Mouse (Mus musculus) frontal cortex, postnatal 25 days (tissue): Measurements from ENCODE around the gene Slfn9.
"Not testable (repeated sequence)": the region's sequence is repeated elsewhere in the genome, so short reads cannot be mapped to it uniquely, and the experiment has no call there.

Experiments
- DNase-seq, 2 experiments: peaks; one replicate each; pipeline ENCODE4 v3.0.0; 2022; ENCODE audit warnings: low spot score in 2 of 2

Slfn9 gene

DNA sequence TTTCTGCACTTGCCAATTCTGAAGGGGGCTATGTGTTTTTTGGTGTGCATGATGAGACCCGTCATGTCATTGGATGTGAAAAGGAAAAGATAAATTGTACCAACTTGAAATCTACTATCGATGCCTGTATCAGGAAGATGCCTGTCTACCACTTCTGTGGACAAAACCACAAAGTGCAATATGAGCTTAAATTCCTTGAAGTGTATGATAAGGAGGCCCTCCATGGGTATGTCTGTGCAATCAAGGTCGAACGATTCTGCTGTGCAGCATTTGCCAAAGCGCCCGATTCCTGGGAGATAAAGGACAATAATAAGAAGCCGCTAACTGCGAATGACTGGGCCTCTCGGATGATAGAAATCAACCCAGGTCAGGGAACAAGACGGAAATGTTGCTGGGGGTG is 34.7 kb downstream of the Slfn9 start:
- no peak for DNase-seq

DNA sequence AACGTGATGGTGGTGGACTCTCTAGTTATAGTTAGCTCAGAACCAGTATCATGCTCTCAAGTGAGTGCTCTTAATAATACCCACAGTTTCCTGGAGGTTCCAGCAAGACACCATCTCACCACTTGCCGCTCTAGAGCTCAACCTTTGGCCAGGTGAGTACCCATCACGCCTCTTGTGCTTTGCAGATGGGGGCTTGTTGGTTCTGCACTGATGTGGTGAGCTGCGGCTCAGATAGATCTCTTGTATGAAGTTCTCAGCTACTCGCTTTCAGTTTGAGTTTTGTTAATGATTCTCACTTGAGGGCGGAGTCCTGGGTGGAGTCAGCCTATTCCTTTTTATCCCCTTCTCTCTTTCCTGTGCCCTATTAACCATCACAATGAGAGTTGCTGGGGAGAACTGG is 37.0 kb downstream of the Slfn9 start:
- no peak for DNase-seq

DNA sequence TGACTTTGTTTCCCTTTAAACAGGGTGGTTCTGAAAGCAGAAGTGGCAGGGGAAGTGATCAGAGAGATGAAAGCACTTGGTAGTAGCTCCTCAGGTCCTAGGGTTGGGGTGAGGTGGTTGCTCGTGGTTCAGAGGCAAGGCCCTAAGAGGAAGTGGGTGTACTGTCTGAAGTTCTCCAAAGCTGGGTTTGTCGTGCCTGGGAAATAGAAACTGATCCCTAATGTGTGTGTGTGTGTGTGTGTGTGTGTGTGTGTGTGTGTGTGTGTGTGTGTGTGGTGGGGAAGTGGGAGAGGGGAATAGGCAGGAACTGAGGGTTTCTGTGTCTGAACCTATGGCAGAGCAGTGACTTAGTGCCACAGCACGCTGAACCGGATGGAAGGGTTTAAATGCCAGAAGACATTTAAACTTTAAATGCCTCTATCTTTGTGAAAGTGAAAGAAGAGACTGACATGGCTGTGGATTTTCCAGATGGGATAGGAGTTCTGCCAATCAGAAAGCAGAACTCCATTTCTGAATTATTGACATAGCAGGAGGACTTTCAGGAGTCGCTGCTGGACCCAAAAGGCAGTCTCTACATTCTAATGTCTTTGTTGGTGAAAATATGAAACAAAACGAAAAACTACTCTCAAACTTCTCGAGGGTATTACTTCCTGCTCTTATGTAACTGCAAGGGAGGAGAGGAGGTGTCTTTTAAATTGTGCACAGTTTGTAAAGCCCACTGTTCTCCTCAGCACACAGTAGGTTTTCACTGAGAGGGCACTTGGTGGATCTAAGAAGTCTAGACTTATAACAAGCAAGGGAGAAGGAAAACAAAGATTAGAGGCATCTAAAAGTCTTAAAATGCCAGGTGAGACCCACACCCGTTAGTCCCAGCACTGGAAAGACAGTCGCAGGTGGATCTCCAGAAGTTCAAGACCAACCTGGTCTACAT is 38.8 kb downstream of the Slfn9 start:
- DNase-seq: no peak

DNA sequence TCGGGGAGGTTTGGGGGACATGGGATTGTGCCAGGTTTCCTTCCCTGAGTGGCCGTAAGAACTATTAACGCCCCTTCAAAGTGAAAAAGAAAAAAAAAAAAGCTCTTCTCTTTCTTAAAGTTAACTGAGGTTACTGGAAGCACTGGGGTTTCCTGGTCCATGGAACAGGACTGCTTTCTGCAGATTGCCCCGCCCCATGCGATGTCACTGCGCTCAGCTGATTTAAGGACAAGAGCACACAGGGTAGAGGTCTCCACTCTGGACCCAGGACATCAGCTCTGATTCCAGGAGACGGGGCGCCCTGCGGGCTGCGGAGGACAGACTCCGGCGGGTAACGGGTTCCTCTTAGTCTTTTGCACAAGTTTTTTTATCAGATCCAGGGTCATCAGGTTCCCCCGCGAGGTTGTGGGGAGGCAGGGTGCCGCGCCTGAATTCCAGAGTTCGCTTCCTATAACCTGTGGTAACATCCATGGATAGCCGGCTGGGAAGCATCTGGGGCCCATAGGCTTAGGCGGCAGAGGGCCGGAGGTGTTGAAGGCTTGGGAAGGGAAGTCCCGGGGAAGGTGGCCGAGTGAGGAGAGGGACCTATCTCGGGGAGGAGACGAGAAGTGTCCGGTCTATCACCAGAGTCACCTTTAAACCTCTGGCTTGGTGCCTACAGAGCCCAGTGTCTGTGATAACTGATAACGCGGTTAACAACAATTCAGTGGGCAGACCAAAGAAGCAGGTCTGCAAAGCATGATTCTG is 39.6 kb downstream of the Slfn9 start:
- no peak for DNase-seq

DNA sequence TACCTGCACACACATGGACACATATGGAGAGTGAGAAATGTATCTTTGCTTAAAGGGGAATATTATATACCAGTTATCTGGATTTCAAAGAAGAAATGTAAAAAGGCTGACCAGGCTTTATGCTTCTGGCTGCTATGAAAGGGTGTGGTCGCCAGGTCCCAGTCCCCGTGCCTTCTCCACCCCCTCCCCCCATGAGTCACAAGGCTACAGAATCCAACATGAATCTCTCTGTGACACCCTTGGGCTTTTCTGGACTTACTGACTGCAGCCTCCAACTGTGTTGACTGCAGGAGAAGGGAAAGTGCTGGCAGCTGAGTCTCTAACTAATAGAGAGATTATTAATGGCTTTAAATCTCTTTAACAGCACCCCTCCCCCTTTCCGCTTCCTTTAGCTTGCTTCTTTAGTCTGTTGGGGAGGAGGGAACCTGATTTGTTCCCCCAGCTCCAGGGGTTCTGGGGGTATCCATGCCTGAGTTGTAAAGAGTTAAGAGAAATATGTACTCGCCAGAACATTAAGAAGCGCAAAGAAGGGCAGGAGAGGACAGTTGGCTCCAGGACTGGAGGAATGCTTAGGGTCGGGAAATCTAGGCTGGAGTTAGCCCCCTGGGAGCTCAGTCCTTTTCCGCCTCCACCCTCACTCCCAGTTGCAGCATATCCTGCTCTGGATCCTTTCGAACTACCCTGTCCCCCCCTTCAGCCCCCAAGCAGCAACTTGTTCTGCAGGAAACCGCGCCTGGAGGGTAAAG is 40.7 kb downstream of the Slfn9 start, which contains the start of gene Slfn5:
Slfn5 (plus strand) TSS at position 614 of the 746 bp plus-strand sequence.
- DNase-seq: no peak

DNA sequence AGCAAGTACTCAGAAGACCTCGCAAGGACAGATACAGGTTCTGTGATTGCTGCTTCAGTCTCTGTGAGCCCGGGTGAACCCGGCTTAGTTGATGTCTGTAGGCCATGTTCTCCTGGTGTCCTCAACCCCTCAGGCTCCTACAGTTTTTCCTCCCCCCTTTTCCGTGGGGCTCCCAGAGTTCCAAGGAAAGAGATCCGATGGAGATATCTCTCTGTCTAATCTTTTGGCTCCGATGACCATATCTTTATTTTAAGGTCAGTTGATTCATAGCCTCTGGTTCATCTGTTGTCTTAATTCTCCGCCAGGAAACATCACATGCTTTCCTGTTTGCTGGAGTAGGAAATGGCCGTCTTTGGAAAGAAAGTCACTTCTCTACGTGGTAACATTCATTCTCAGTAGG is 42.6 kb downstream of the Slfn9 start:
- no peak for DNase-seq

DNA sequence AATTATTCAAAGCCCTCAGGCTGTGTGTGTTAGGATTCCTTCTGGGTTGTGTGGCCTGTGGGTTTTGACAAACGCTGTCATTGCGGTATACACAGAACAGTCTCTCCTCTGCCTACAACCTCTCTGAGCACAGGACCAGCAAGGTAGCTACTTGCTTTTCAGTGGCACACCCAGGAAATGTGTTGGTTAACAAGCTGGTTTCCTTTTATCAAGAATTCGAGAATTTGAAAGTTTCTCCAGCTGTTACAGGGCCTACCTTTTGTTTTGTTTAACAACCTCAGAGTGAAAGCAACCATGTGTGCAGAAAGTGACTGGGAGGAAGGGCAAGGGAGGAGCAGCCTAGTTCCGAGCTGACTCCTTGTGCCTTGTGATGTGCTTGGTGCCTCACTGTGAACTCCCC is 44.2 kb downstream of the Slfn9 start:
- DNase-seq: no peak

DNA sequence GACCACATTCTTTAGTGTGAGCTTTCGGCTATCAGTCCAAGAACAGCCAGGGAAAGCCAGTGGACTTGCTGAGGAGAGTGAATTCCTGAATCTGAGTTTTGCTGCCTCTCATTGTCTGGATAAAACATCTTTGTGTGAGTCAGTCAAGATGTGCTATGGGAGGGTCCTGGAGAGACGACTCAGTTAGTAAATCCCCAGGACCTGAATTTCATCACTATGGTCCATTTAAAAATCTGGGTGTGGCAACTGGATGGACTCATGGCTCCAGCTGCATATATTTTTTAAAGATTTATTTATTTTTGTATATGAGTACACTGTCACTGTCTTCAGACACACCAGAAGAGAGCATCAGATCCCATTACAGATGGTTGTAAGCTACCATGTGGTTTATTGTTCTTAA is 46.0 kb downstream of the Slfn9 start:
- no peak for DNase-seq

DNA sequence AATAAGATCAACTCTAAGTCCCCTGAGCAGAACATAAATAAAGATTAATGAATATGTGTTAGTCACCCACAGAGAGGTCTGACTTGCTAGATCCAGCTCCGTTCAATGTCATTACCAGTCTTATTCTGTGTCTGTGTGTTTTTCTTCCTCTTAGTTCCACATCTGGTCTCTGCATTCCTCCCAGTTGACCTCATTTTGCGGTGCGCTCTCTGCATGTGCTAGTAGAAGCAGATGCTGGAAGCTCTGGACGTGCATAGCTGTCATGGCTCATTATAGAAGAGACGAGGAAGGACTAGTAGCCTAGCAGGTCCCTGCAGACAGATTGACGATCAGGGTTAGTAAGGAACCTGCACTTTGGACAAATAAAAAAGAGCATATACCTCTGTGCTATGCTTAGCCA is 48.3 kb downstream of the Slfn9 start:
- DNase-seq: no peak

DNA sequence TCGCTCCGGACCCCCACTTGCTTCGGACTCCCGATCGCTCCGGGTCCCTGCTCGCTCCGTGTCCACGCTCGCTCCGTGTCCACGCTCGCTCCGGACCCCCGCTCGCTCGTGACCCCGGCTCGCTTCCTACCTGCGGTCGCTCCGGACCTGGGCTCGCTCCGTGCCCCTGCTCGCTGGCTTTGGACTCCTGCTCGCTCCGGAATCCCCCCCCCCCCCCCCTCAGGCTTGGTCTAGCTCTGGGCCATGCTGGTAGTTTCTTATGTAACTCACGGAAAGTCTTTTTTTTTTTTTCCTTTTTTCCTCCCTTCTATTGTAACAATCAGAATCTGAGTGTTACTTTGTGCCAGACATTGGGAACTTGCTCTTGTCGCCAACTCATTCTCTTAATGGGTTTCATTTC is 58.4 kb downstream of the Slfn9 start:
- no peak for DNase-seq

DNA sequence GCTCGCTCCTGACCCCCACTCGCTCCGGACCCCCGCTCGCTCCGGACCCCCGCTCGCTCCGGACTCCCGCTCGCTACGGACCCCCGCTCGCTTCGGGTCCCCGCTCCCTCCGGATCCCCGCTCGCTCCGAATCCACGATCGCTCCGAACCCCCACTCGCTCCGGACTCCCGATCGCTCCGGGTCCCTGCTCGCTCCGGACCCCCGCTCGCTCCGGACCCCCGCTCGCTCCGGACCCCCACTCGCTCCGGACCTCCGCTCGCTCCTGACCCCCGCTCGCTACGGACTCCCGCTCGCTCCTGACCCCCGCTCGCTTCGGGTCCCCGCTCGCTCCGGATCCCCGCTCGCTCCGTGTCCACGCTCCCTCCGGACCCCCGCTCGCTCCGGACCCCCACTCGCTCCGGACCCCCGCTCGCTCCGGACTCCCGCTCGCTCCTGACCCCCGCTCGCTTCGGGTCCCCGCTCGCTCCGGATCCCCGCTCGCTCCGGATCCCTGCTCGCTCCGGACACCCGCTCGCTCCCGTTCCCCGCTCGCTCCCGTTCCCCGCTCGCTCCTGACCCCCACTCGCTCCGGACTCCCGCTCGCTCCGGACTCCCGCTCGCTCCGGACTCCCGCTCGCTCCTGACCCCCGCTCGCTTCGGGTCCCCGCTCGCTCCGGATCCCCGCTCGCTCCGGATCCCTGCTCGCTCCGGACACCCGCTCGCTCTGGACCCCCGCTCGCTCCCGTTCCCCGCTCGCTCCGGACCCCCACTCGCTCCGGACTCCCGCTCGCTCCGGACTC is 59.8 kb downstream of the Slfn9 start:
- DNase-seq: not testable (repeated sequence)

DNA sequence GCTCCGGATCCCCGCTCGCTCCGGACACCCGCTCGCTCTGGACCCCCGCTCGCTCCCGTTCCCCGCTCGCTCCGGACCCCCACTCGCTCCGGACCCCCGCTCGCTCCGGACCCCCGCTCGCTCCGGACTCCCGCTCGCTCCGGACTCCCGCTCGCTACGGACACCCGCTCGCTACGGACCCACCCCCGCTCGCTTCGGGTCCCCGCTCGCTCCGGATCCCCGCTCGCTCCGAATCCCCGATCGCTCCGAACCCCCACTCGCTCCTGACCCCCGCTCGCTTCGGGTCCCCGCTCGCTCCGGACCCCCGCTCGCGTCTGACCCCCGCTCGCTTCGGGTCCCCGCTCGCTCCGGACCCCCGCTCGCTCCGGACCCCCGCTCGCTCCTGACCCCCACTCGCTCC is 60.5 kb downstream of the Slfn9 start:
- not testable (repeated sequence) for DNase-seq

DNA sequence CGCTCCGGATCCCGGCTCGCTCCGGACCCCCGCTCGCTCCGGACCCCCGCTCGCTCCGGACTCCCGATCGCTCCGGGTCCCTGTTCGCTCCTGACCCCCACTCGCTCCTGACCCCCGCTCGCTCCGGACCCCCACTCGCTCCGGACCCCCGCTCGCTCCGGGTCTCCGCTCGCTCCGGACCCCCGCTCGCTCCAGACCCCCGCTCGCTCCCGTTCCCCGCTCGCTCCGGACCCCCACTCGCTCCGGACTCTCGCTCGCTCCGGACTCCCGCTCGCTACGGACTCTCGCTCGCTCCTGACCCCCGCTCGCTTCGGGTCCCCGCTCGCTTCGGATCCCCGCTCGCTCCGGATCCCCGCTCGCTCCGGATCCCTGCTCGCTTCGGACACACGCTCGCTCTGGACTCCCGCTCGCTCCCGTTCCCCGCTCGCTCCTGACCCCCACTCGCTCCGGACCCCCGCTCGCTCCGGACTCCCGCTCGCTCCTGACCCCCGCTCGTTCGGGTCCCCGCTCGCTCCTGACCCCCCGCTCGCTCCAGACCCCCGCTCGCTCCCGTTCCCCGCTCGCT is 61.2 kb downstream of the Slfn9 start:
- not testable (repeated sequence) for DNase-seq

DNA sequence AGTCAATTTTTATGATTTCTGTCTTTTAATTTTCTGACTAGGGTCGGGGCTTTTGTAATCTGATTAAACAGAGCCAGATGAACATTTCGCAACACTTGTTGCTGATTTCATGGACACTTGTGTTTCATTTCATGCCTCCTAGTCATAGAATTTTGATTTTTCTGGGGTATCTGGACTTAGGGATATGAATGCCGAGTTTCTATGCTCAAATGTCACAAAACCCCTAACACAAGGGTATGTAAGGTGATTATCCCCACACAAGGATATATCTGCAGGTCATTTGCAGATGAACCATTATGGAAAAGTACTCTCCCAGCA is 62.0 kb downstream of the Slfn9 start:
- DNase-seq: no peak

DNA sequence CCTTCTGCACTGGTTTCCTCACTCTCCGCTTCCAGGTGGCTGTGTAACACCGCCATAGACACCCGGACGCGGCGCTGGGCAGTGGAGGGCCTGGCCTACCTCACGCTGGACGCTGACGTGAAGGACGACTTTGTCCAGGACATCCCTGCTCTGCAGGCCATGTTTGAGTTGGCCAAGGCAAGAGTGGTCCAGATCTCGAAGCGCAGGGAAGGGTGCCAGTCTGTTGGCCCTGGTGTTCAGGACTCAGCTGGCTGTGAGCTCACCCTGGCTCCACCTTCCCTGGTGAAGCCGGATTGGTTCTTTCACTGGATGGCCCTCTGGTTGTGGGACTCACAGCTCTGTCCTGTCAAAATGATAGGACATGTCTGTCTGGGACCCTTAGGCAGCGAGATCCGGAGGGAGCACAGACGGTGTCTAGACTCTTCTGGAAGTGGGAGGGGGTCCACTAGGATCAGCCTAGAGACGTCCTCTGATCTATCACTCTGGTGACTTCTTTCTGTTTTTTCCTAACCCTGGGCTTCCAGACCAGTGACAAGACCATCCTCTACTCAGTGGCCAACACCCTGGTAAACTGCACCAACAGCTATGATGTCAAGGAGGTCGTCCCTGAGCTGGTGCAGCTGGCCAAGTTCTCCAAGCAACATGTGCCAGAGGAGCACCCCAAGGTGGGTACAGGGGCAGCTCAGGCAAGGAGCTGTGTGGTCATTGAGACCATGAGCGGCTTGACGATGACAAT is 62.6 kb downstream of the Slfn9 start:
- DNase-seq: no peak
